Mouse (Mus musculus): ENCODE data around the gene Gm17087. TPM values are rescaled to one million over a fixed set of nuclear protein-coding genes. Genes with fewer than 3 reads are reported as not detected.

Gm17087 gene
- total and polyA plus RNA-seq, 3 experiments, result 0.17 TPM; not detected in 2

GRCm38 (mm10) chr17:8551641-8552040 lies 15.1 kb downstream of the Gm17087 start:
- Histone ChIP-seq H3K27me3 (ENCODE audit: control insufficient read depth in 1 of 2, insufficient read depth in 2 of 2, low read length in 2 of 2) (peaks cover 0 to 1% of the 10 kb centered on the region in 2 experiments; a peak in 2 of 4 replicates), H3K79me2 (ENCODE audit: control insufficient read depth, insufficient read depth, low read length, poor library complexity) (no peaks in the 10 kb centered on the region), H3K4me1 (ENCODE audit: control insufficient read depth in 1 of 2, insufficient read depth in 2 of 2, low read length in 2 of 2) (no peaks in the 10 kb centered on the region), H3K9me3 (replicated peaks; ENCODE audit: insufficient read depth, low read length) (no peaks in the 10 kb centered on the region), H3K4me3 (ENCODE audit: control insufficient read depth in 1 of 2, insufficient read depth in 1 of 2, low read depth in 2 of 2, low read length in 2 of 2) (no peak overlapping the region), H3K36me3 (ENCODE audit: control insufficient read depth in 1 of 2, insufficient read depth in 2 of 2, low read length in 2 of 2) (no peaks in the 10 kb centered on the region), H3K9ac (ENCODE audit: control insufficient read depth, low read depth, low read length, poor library complexity, severe bottlenecking) (no peak overlapping the region), H3K27ac (ENCODE audit: control insufficient read depth, low read depth, low read length) (no peak overlapping the region)
- TF ChIP-seq TBP (IDR thresholded peaks at IDR 0.05; ENCODE audit: low read depth, low read length) (no peak), RCOR1 (IDR thresholded peaks at IDR 0.05; ENCODE audit: low read depth, low read length) (no peak), ELF1 (IDR thresholded peaks at IDR 0.05; ENCODE audit: low read depth, low read length) (no peak), KAT2A (conservative IDR thresholded peaks at IDR 0.05; ENCODE audit: low read depth, low read length) (no peak)
- DNase-seq (ENCODE audit: low read depth, low spot score), result no peak

- Histone ChIP-seq H3K27me3 (ENCODE audit: control insufficient read depth in 1 of 2, insufficient read depth in 2 of 2, low read length in 2 of 2) (peaks cover 0 to 1% of the 10 kb centered on the region in 2 experiments; a peak in 2 of 4 replicates), H3K36me3 (ENCODE audit: control insufficient read depth in 1 of 2, insufficient read depth in 2 of 2, low read length in 2 of 2) (no peaks in the 10 kb centered on the region), H3K79me2 (ENCODE audit: control insufficient read depth, insufficient read depth, low read length, poor library complexity) (no peaks in the 10 kb centered on the region), H3K4me1 (ENCODE audit: control insufficient read depth in 1 of 2, insufficient read depth in 2 of 2, low read length in 2 of 2) (no peaks in the 10 kb centered on the region), H3K27ac (ENCODE audit: control insufficient read depth, low read depth, low read length) (no peak overlapping the region), H3K9ac (ENCODE audit: control insufficient read depth, low read depth, low read length, poor library complexity, severe bottlenecking) (no peak overlapping the region), H3K9me3 (replicated peaks; ENCODE audit: insufficient read depth, low read length) (no peaks in the 10 kb centered on the region), H3K4me3 (ENCODE audit: control insufficient read depth in 1 of 2, insufficient read depth in 1 of 2, low read depth in 2 of 2, low read length in 2 of 2) (no peak overlapping the region)
- TF ChIP-seq E2F4 (IDR thresholded peaks at IDR 0.05; ENCODE audit: borderline replicate concordance, low read depth, low read length) (no peak), ZC3H11A (IDR thresholded peaks at IDR 0.05; ENCODE audit: low read depth, low read length) (no peak)
- no peak for DNase-seq (ENCODE audit: low read depth, low spot score)
Observed at GRCm38 (mm10) chr17:8548733-8549132, 18.0 kb downstream of the Gm17087 start.

GRCm38 (mm10) chr17:8546366-8546765 lies 20.4 kb downstream of the Gm17087 start:
- DNase-seq (ENCODE audit: low read depth, low spot score), result no peak
- no peaks in the 10 kb centered on the region for H3K9me3 ChIP-seq (replicated peaks; ENCODE audit: insufficient read depth, low read length)
- no peak overlapping the region for H3K27ac ChIP-seq (ENCODE audit: control insufficient read depth, low read depth, low read length)
- TF ChIP-seq HCFC1 (IDR thresholded peaks at IDR 0.05; ENCODE audit: low read depth, low read length), result no peak
- no peak for TF ChIP-seq ZNF384 (IDR thresholded peaks at IDR 0.05; ENCODE audit: low read depth, low read length)
- TF ChIP-seq ZKSCAN1 (IDR thresholded peaks at IDR 0.05; ENCODE audit: low read depth, low read length), result no peak
- no peak for TF ChIP-seq JUND (IDR thresholded peaks at IDR 0.05; ENCODE audit: low read depth, low read length)
- no peak for TF ChIP-seq MEF2A (IDR thresholded peaks at IDR 0.05; ENCODE audit: extremely low read depth, insufficient replicate concordance, low read depth, low read length, poor library complexity, severe bottlenecking)
- TF ChIP-seq MXI1 (IDR thresholded peaks at IDR 0.05; ENCODE audit: low read depth, low read length), result no peak
- no peak for TF ChIP-seq ETS1 (IDR thresholded peaks at IDR 0.05; ENCODE audit: low read depth, low read length)
- TF ChIP-seq USF2 (IDR thresholded peaks at IDR 0.05; ENCODE audit: borderline replicate concordance in 1 of 2, insufficient read depth in 1 of 2, low read depth in 1 of 2, low read length in 2 of 2), result no peak
- no peak for TF ChIP-seq NRF1 (IDR thresholded peaks at IDR 0.05; ENCODE audit: insufficient read depth, low read depth, low read length, poor library complexity, severe bottlenecking)
- no peak for TF ChIP-seq USF1 (IDR thresholded peaks at IDR 0.05; ENCODE audit: low read depth, low read length)
- TF ChIP-seq NELFE (IDR thresholded peaks at IDR 0.05; ENCODE audit: low read depth, low read length), result no peak
- H3K36me3 ChIP-seq (ENCODE audit: control insufficient read depth in 1 of 2, insufficient read depth in 2 of 2, low read length in 2 of 2), result no peaks in the 10 kb centered on the region
- no peak overlapping the region for H3K9ac ChIP-seq (ENCODE audit: control insufficient read depth, low read depth, low read length, poor library complexity, severe bottlenecking)
- H3K4me3 ChIP-seq (ENCODE audit: control insufficient read depth in 1 of 2, insufficient read depth in 1 of 2, low read depth in 2 of 2, low read length in 2 of 2), result no peak overlapping the region
- H3K4me1 ChIP-seq (ENCODE audit: control insufficient read depth in 1 of 2, insufficient read depth in 2 of 2, low read length in 2 of 2), result no peaks in the 10 kb centered on the region
- H3K27me3 ChIP-seq (ENCODE audit: control insufficient read depth in 1 of 2, insufficient read depth in 2 of 2, low read length in 2 of 2), result no peaks in the 10 kb centered on the region; a peak in 1 of 4 replicates
- no peaks in the 10 kb centered on the region for H3K79me2 ChIP-seq (ENCODE audit: control insufficient read depth, insufficient read depth, low read length, poor library complexity)

Data from MEL (cell line).